Mouse (Mus musculus): ENCODE results near the gene Src.

DNA sequence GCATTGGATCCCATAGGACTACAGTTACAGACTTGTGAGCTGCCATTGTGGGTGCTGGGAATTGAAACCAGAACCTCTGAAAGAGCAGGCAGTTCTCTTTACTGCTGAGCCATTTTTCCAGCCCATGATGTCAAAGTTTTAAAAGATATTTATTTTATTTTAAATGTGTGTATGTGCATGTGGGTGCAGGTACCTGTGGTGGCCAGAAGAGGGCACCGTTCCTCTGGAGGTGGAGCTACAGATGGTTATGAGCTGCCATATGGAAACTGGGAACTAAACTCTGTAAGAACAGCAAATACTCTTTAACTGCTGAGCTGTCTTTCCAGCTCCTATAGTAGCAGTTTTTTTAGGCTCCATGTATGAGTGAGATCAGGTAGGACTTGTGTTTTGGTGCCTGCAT, 23.1 kb downstream of the Src start:
- TF ChIP-seq POLR2A (IDR thresholded peaks at IDR 0.05; ENCODE audit: low read depth, low read length) (no peak), CTCF (IDR thresholded peaks at IDR 0.05; ENCODE audit: borderline replicate concordance, insufficient read depth, low read length) (no peak)
